In genomic region chr12:71824927-71825326, GRCm38 (mm10) we compare ENCODE assay signal across 28 mouse cellular contexts.
"Had no signal": no experiment of that assay in that cellular context is flagged by ENCODE, and none has a peak within 500 bp of the region (broad histone marks: within the 10 kb centered on the region; RNA-seq: fewer than 3 reads in every experiment).

No protein-coding gene starts in this region.

- H3K27me3 ChIP-seq: embryonic facial prominence, embryonic 12.5 days; embryonic facial prominence, embryonic 13.5 days; embryonic facial prominence, embryonic 15.5 days; forebrain, embryonic 15.5 days had no signal

- H3K4me3 ChIP-seq: embryonic facial prominence, embryonic 10.5 days; embryonic facial prominence, embryonic 12.5 days; embryonic facial prominence, embryonic 13.5 days; embryonic facial prominence, embryonic 15.5 days; erythroblast, embryonic 14.5 days; forebrain, embryonic 10.5 days; forebrain, embryonic 12.5 days; forebrain, embryonic 13.5 days; forebrain, embryonic 15.5 days; gastrocnemius, adult 2 months; heart, adult 2 months had no signal

- H3K27ac ChIP-seq: embryonic facial prominence, embryonic 10.5 days; embryonic facial prominence, embryonic 12.5 days; embryonic facial prominence, embryonic 13.5 days; embryonic facial prominence, embryonic 15.5 days; forebrain, embryonic 10.5 days; forebrain, embryonic 12.5 days; forebrain, embryonic 13.5 days; forebrain, embryonic 15.5 days; gastrocnemius, adult 2 months; heart, adult 2 months had no signal

- H3K36me3 ChIP-seq: embryonic facial prominence, embryonic 10.5 days; embryonic facial prominence, embryonic 12.5 days; embryonic facial prominence, embryonic 13.5 days; embryonic facial prominence, embryonic 15.5 days; forebrain, embryonic 10.5 days; forebrain, embryonic 12.5 days; forebrain, embryonic 15.5 days had no signal

- ATAC-seq: forebrain, embryonic 13.5 days; forebrain, embryonic 14.5 days; forebrain, embryonic 15.5 days; forebrain, embryonic 16.5 days; forebrain, postnatal 0 days had no signal

- H3K4me2 ChIP-seq: embryonic facial prominence, embryonic 12.5 days; embryonic facial prominence, embryonic 13.5 days; embryonic facial prominence, embryonic 15.5 days; forebrain, embryonic 12.5 days; forebrain, embryonic 13.5 days; forebrain, embryonic 15.5 days had no signal

- DNase-seq: cerebellum, adult 2 months; cerebellum, adult 8-10 months; cerebellum, adult 9-10 months; cerebellum, adult 9-11 months; cerebellum, postnatal 10 days; cerebellum, postnatal 14 days; cerebellum, postnatal 25 days; cerebellum, postnatal 36 days; embryo, embryonic 11 days; forebrain, postnatal 0 days; gastrocnemius, adult 2 months; gastrocnemius, postnatal 10 days; gastrocnemius, postnatal 14 days; gastrocnemius, postnatal 25 days; gastrocnemius, postnatal 36 days; heart, adult 18-20 months; heart, adult 2 months had no signal

- H3K9me3 ChIP-seq: embryonic facial prominence, embryonic 10.5 days; embryonic facial prominence, embryonic 12.5 days; embryonic facial prominence, embryonic 13.5 days; embryonic facial prominence, embryonic 15.5 days; forebrain, embryonic 10.5 days; forebrain, embryonic 12.5 days; forebrain, embryonic 13.5 days; forebrain, embryonic 15.5 days had no signal

- H3K4me1 ChIP-seq: embryonic facial prominence, embryonic 15.5 days; forebrain, embryonic 13.5 days had no signal

- H3K9ac ChIP-seq: embryonic facial prominence, embryonic 12.5 days; embryonic facial prominence, embryonic 13.5 days; embryonic facial prominence, embryonic 15.5 days; forebrain, embryonic 12.5 days; forebrain, embryonic 13.5 days; forebrain, embryonic 15.5 days; forebrain, postnatal 0 days had no signal
